Mouse (Mus musculus) CD8-positive naive resting alpha-beta T cell, adult 2 months (primary cell): ENCODE data around the gene Gimap3.

Experiments
- DNase-seq, 2 experiments: peaks; one replicate each; pipeline ENCODE4 v3.0.0; 2022; ENCODE audit warnings: low read depth in 2 of 2, low spot score in 2 of 2

The Gimap3 gene

DNA sequence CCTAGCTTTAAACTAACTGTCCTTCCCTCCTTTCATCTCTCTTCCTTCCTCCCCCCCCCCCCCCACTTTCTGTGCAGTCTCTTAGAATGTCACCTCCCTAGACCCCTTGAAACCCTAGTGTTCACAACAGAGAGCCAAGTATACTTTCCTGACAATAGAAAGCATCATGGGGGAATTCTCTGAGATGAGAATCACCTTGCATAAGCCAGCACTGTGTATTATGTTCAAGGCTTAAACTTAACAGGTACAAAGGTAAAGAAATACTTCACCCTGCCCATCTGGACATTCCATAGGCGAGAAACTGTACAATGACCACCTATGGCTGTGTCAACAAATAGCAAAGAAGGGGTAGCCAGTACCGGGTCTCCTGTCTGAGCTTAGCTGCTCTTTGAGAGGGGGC lies 25.2 kb downstream of the Gimap3 start:
- DNase-seq, result no peak

DNA sequence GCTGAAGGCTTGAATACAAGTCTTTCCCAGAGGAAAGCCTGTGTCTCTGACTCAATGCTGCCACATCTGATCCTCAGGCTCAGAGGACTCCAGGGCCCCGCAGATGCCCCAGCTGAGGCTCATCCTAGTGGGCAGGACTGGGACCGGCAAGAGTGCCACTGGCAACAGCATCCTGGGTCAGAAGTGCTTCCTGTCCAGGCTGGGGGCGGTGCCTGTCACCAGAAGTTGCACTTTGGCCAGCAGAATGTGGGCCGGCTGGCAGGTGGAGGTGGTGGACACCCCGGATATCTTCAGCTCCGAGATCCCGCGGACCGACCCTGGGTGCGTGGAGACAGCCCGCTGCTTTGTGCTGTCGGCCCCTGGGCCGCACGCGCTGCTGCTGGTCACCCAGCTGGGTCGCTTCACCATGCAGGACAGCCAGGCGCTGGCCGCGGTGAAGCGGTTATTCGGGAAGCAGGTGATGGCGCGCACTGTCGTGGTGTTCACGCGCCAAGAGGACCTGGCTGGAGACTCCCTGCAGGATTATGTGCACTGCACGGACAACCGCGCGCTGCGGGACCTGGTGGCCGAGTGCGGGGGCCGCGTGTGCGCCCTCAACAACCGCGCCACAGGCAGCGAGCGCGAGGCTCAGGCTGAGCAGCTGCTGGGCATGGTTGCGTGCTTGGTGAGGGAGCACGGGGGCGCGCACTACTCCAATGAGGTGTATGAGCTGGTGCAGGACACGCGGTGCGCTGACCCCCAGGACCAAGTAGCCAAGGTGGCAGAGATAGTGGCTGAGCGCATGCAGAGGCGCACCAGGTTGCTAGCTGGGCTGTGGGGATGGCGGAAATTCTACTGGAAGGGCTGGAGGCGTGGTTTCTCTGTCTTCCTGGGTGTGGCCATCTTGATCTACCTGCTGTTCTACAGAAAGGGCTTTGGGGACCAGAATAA lies 28.0 kb downstream of the Gimap3 start:
- no peak for DNase-seq

DNA sequence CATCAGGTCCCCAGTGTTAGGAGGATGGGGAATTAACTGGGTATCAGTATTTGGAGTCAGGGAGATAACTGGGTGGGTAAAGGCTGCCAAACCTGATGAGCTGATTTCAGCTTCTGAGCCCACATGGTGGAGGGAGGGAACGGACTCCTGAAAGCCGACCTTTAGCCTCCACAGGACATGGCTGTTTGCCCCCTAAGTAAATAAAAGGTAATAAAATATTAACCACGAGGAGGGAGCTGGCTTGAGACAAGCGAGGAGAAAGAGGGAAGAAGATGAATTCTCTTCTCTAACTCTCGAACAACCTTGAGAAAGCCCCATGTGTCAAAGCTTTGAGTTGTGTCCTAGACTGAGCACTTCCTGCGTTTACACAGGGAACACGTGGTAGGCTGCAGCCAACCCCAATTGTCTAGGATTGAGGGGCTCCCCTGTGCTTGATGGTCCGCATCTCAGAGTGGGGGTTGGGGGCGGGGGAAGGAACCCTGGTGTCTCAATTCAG lies 28.9 kb downstream of the Gimap3 start:
- no peak for DNase-seq

DNA sequence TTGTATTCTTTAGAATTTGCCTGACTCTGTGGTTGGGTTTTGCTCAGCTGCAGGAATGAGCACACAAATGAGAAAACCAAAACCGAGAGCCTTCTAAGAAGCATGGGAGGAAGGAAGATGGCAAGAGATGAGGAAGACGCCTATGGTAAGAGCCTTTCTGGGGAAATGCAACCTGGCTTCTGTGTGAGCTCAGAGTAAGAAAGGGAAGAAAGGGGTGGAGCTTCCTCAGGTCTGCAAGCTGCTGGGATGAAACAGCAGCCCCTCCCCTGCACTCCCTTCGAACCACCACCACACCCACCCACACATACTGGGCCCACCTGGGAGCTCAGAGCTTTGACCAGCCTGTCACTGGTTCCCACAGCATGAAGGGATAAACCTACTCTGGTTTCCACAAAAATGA lies 29.4 kb downstream of the Gimap3 start:
- no peak for DNase-seq

DNA sequence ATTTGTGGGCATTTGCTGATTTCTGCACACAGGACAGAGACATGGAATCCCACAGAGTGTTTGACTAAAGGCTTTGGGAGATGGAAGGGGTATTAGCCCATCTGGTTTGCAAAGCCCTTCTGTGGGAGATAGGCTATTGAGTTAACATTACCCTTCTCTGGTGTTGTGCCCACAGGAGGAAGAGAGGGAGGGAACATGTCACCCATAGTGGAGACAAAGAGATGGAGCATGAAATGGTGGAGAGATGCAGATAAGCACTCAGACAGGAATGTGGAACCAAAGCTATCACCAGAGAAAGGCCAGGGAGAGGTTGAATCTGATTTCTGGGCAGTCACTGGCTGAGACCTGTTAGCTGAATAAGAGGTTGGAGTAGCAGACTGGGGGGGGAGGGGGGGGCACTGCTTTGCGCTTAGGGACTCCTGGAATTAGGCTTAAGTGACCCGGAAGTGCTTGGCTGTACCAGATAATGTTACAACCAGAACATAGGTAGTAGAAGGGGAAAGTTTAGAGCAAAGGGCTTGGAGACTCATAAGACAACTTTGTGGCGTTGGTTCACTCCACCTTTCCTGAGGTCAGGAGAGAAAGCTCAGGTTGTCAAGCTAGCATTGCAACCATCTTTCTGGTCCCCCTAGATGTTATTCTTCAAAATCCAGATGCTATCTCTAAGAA lies 30.0 kb downstream of the Gimap3 start:
- DNase-seq, result no peak

DNA sequence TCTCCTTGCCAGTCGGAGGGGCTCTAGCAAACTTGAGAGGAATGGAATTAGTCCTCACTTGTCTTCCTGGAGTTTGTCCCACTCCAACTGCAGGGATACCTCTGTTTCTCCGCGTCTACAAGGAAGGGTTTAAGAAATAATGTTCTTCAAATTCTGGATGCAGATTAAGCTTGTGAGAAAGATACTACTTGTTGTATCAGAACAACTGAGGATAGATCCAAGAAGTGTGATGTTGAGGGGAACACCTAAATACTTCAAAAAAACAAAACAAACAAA lies 30.9 kb downstream of the Gimap3 start:
- DNase-seq, result no peak

DNA sequence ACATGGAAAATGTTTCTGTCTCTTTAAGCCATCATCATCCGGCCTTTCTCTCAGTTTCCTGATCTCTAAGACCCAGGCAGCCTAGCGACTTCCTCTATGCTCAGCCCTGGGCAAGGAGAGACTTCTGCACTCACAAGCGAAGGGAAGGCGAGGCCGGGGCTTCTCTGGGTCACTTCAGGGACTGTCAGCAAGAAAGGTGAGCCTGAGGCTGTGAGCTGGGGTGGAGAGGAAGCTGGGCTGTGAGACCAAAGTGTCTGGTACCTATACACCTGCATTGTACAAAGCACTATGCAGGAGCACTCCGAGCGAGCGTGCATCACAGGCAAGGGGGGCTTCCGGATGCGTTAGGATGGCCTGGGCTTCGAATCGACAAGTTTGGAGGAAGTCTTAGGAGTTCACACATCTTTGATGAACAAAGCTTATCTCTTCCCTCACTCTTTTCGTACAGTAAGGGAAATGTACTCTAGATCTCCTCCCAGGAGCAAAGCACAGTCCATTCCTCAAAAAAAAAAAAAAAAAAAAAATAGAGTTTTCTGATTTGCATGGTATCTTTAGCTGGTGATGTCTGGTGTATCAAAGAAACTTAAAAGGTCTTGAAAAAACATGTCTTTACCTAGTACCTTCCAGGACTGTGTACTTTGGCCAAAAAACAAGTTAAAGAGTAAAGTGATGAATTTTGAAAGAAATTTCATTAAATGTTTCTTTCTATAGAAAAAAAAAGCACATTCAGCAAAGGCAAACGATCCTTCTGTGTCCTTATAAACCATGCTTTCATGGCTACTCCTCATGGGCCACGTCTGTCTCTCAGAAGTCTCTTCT lies 31.5 kb downstream of the Gimap3 start, which contains the start of gene Gimap1:
Gimap1 (plus strand) TSS at position 94 of the 819 bp plus-strand sequence.
- DNase-seq, result peak; percentile 73 to 78

DNA sequence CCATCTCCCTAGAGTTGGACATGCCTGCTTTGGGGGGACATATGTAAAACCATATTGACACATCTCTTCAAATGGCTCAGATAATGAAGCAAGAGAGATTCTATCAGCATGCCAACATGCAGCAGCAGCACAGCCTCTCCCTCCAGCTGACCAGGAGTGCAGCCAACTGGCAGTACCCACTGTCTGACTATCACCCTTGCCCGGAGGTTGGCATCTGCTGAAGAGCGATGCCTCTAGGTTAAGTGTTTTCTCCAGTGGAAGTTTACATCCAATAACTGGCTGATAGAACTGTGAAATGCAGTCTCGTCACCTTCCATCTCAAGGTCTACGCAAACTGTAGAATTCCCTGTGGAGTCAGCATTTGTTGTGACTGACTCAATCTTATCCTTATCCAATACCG lies 33.0 kb downstream of the Gimap3 start:
- no peak for DNase-seq

DNA sequence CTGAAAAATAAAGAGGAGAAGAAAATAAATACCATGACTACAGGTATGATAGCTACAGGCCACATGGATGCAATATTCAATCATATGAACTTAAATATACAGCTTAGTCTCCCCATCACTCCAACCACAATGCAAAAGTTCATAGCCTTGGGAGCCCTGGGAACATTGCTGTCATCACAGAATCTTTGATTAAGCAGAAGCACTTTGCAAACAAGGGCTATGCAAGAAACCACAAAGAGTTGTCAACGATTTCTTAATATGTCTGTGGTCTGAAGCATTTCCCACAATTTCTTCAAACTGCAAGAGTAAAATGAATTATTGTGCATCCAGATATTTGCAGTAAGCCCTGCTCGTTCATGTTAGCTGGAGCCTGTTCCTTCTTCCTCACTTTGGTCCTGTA lies 33.6 kb downstream of the Gimap3 start:
- DNase-seq, result no peak

DNA sequence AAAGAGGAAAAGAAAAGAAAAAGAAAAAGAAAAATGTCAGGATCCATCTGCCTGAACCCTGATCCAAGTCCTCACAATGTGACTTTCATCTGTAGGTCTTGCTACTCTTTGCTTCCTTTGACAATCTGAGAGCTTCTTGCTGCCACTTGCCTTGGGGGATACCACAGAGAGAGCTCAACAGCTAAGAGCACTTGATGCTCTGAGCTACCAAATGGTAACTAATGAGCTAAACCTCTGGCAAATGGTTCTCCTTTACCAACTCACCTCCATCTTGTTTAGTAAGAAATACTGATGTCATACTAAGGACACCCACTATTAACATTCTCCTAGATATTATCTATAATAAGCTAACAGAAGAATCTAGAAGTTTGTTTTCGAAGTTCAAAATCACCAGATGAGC lies 37.0 kb downstream of the Gimap3 start:
- no peak for DNase-seq

DNA sequence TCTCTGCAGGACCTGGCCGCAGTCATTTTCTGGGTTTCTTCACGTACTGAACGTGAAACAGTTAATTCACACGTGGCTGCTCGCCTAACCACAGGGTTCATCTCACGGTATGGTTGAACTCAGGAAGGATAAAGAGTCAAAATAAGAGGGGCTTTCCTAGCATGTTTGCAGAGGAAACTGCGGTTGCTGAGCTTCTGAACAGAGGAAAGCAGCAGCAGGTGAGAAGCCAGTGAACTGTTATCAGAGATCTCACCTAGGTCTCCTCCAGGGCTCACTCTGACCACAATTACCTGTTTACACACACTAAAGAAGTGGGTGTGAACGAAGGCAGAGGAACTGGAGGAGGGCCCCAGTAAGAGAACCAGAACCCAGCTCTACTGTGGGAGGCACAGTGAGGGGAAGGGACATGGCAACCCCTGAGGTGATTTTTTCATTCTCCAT lies 37.8 kb downstream of the Gimap3 start:
- peak; percentile 83 for DNase-seq

DNA sequence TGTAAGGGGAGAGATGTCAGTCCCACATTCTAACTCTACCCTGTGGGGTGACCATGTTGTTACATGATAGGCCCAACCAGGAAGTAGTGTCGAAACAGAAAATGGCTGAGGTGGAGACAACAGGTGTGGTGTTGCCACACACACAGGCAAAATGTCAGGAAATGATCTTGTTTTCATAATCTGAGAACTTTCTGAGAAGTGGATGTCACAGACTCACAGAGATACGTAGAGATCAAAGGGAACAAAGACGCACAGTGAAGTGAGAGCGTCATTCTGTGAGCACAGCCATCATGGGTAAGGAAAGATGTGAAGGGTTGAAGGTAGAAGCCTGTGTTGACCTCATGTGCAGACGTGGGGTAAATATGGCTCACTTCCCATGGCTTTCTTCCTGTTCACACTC lies 42.9 kb downstream of the Gimap3 start:
- DNase-seq, result peak; percentile 66 to 73

DNA sequence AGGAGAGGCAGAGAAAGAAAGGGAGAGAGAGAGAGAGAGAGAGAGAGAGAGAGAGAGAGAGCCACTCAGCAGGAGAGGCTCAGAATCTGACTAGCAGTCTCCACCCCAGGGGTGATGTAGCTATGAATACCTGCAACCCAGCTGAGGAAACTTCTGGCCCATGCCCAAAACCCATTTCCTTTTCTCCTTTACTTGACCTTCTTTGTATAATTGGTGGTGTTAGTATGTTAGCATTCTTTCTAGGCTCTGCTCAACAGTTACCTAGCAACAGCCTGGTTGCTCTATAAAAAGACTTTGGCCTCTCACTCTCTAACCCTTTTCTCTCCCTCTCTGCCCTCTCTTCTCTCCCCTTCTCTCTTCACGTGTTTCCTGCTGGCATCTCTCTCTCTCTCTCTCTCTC lies 45.2 kb downstream of the Gimap3 start:
- peak; percentile 69 to 75 for DNase-seq

DNA sequence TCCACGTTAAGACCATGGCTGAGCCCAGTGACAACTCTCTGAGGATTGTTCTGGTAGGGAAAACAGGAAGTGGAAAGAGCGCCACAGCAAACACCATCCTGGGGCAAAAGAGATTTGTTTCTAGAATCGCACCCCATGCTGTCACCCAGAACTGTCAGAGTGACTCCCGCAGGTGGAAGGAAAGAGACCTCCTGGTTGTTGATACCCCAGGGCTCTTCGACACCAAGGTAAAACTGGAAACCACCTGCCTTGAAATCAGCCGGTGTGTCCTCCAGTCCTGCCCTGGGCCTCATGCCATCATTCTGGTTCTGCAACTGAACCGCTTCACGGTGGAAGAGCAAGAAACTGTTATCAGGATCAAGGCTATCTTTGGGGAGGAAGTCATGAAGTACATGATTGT lies 47.2 kb downstream of the Gimap3 start:
- no peak for DNase-seq

DNA sequence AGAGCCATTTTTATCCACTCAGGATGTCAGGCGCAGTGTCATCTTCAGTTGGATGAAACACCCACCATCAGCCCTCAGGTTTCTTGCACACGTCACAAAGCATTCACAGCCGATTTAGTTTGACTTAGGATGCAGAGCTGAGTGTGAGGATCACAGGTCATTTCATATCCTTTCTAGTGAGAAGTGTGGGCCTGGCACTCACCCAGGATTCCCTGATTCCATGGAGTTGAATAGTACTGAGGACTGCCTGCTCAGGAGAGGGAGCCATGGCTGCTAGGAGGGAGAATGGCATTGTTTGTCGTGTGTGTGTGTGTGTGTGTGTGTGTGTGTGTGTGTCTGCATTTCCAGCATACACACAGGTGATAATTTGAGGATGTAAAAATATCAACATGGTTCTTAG lies 50.3 kb downstream of the Gimap3 start:
- no peak for DNase-seq

DNA sequence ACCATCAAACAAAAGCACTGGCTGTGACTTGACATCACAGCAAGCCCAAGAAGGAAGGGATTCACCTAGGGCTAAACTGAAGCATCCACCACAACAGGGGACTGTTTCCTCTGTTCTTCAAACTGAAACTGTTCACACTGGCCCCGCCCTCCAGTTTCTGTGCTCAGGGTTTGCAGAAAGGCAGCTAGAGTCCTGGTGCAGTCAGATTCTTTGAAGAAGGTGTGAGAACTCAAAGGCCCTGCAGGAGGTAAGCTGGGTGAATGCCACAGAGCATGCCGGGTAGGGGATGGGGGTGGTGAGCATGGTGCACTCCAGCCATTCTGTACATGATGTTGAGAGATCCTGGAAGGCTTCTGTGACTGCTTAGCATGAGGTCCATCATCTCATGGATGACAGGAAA lies 52.2 kb downstream of the Gimap3 start, which contains the start of the genes Gm28053 and Gimap7:
Gm28053 (plus strand) TSS at position 153 of the 400 bp plus-strand sequence.
Gimap7 (plus strand) TSS at position 167 of the 400 bp plus-strand sequence.
- peak; percentile 68 to 71 for DNase-seq
